Mouse (Mus musculus) embryonic stem cell, embryonic (primary cell): ENCODE results near the gene Arfgef3.

Experiments used
- CTCF ChIA-PET, 4 experiments: fragments of 300-600 bp in 2 of 4; fragments of 350-600 bp in 2 of 4; sonication (Branson Sonifier 250); formaldehyde crosslinking; loops; one replicate each; lab custom pipeline; 2022; ENCODE audit warnings: inconsistent platforms in 2 of 4; lab: Charles Lee
- POLR2A ChIA-PET, 4 experiments: fragments of 300-600 bp in 2 of 4; fragments of 350-600 bp in 2 of 4; sonication (Branson Sonifier 250); formaldehyde crosslinking; loops; one replicate each; lab custom pipeline; 2022; ENCODE audit warnings: antibody characterized with exemption in 4 of 4, inconsistent platforms in 1 of 4; lab: Charles Lee

Gene Arfgef3

GRCm38 (mm10) chr10:18699151-18699550 lies 44.6 kb downstream of the Arfgef3 start:
- CTCF ChIA-PET, result no interaction called here
- POLR2A ChIA-PET, result interaction anchor here in 1 of 4 experiments (0.7 kb wide), 1 partner anchor 103 kb away, joined by 3 read pairs; no protein-coding TSS in a partner anchor

- ChIA-PET CTCF (interaction anchor here in 1 of 4 experiments (0.6 kb wide), 1 partner anchor 152 kb away, joined by 3 read pairs; no protein-coding TSS in a partner anchor), POLR2A (no interaction called here)
Observed at GRCm38 (mm10) chr10:18696461-18696860, 47.3 kb downstream of the Arfgef3 start.

GRCm38 (mm10) chr10:18688234-18688633 lies 55.5 kb downstream of the Arfgef3 start:
- ChIA-PET POLR2A (no interaction called here), CTCF (interaction anchor here in 1 of 4 experiments (0.7 kb wide), 1 partner anchor 296 kb away, joined by 4 read pairs; no protein-coding TSS in a partner anchor)

- CTCF ChIA-PET, result no interaction called here
Observed at GRCm38 (mm10) chr10:18681385-18681954, 62.3 kb downstream of the Arfgef3 start.

GRCm38 (mm10) chr10:18680661-18681384 lies 62.9 kb downstream of the Arfgef3 start:
- ChIA-PET CTCF (no interaction called here), POLR2A (no interaction called here)

More at GRCm38 (mm10) chr10:18681385-18681954, 62.3 kb downstream of the Arfgef3 start:
- POLR2A ChIA-PET, result no interaction called here

GRCm38 (mm10) chr10:18678836-18679235 lies 64.9 kb downstream of the Arfgef3 start:
- POLR2A ChIA-PET, result no interaction called here
- CTCF ChIA-PET, result no interaction called here

- ChIA-PET CTCF (interaction anchor here in 1 of 4 experiments (0.6 kb wide), 1 partner anchor 188 kb away, joined by 3 read pairs; no protein-coding TSS in a partner anchor), POLR2A (interaction anchor here in 2 of 4 experiments (0.7 to 1.4 kb wide), 2 partner anchors 28 to 182 kb away, joined by 3 to 10 read pairs; no protein-coding TSS in a partner anchor)
Observed at GRCm38 (mm10) chr10:18664794-18665193, 79.0 kb downstream of the Arfgef3 start.

GRCm38 (mm10) chr10:18664016-18664415 lies 79.7 kb downstream of the Arfgef3 start:
- POLR2A ChIA-PET, result interaction anchor here in 1 of 4 experiments (1.2 kb wide), 1 partner anchor 8 kb away, joined by 3 read pairs; no protein-coding TSS in a partner anchor

GRCm38 (mm10) chr10:18661606-18662220 lies 82.0 kb downstream of the Arfgef3 start:
- POLR2A ChIA-PET, result no interaction called here
- CTCF ChIA-PET, result no interaction called here

More at GRCm38 (mm10) chr10:18664016-18664415, 79.7 kb downstream of the Arfgef3 start:
- CTCF ChIA-PET, result interaction anchor here in 1 of 4 experiments (0.6 kb wide), 2 partner anchors 39 to 187 kb away, joined by 3 to 4 read pairs; no protein-coding TSS in a partner anchor

GRCm38 (mm10) chr10:18660998-18661397 lies 82.8 kb downstream of the Arfgef3 start:
- CTCF ChIA-PET, result no interaction called here
- POLR2A ChIA-PET, result no interaction called here

GRCm38 (mm10) chr10:18657588-18657987 lies 86.2 kb downstream of the Arfgef3 start:
- POLR2A ChIA-PET, result interaction anchor here in 1 of 4 experiments (0.5 kb wide), 1 partner anchor 102 kb away, joined by 3 read pairs; no protein-coding TSS in a partner anchor
- CTCF ChIA-PET, result no interaction called here

- ChIA-PET POLR2A (no interaction called here), CTCF (no interaction called here)
Observed at GRCm38 (mm10) chr10:18647069-18647468, 96.7 kb downstream of the Arfgef3 start.

- ChIA-PET CTCF (no interaction called here), POLR2A (no interaction called here)
Observed at GRCm38 (mm10) chr10:18646035-18646434, 97.7 kb downstream of the Arfgef3 start.

GRCm38 (mm10) chr10:18644346-18644745 lies 99.4 kb downstream of the Arfgef3 start:
- ChIA-PET CTCF (no interaction called here), POLR2A (no interaction called here)

GRCm38 (mm10) chr10:18643506-18643905 lies 100.2 kb downstream of the Arfgef3 start:
- CTCF ChIA-PET, result no interaction called here
- POLR2A ChIA-PET, result interaction anchor here in 1 of 4 experiments (0.6 to 1.3 kb wide), 2 partner anchors 10 to 36 kb away, joined by 3 to 4 read pairs; no protein-coding TSS in a partner anchor

GRCm38 (mm10) chr10:18642854-18643253 lies 100.9 kb downstream of the Arfgef3 start:
- CTCF ChIA-PET, result interaction anchor here in 1 of 4 experiments (0.6 kb wide), 1 partner anchor 52 kb away, joined by 3 read pairs; no protein-coding TSS in a partner anchor
- POLR2A ChIA-PET, result interaction anchor here in 1 of 4 experiments (1.3 kb wide), 1 partner anchor 9 kb away, joined by 4 read pairs; no protein-coding TSS in a partner anchor

GRCm38 (mm10) chr10:18640596-18640995 lies 103.2 kb downstream of the Arfgef3 start:
- ChIA-PET POLR2A (no interaction called here), CTCF (no interaction called here)

GRCm38 (mm10) chr10:18635450-18635849 lies 108.3 kb downstream of the Arfgef3 start:
- ChIA-PET CTCF (interaction anchor here in 1 of 4 experiments (0.6 kb wide), 1 partner anchor 33 kb away, joined by 6 read pairs; no protein-coding TSS in a partner anchor), POLR2A (interaction anchor here in 1 of 4 experiments (1.2 kb wide), 1 partner anchor 10 kb away, joined by 3 read pairs; no protein-coding TSS in a partner anchor)
